Mouse (Mus musculus) hematopoietic stem cell, adult 5-6 weeks (primary cell): ENCODE data around the gene Wwp2. TPM values are rescaled to one million over a fixed set of nuclear protein-coding genes. Genes with fewer than 3 reads are reported as not detected.
A peak's percentile ranks its signal among the peaks of the same experiment; 100 is the strongest.

ENCODE experiments used
- ATAC-seq, 2 experiments: fragments of 125-278 bp in 1 of 2; replicated peaks in 1 of 2; 2 replicates each; pipeline ENCODE4 v1.8.0; 2016 to 2017; ENCODE audit warnings: inconsistent platforms in 2 of 2, mild to moderate bottlenecking in 2 of 2, moderate number of reproducible peaks in 2 of 2, low read depth in 1 of 2, moderate TSS enrichment in 1 of 2; ENCODE audit not compliant: low FRiP score in 2 of 2, poor library complexity in 2 of 2, severe bottlenecking in 2 of 2, insufficient read depth in 1 of 2, low TSS enrichment in 1 of 2
- total RNA-seq: library from RNA; stranded (forward); fragments of 172-1452, 232-1000 nt; gene quantifications from 2 replicates; pipeline ENCODE4 v1.2.3, GENCODE M21; 2017

The Wwp2 gene
- total RNA-seq, result 62.0 and 62.7 TPM in 2 replicates

DNA sequence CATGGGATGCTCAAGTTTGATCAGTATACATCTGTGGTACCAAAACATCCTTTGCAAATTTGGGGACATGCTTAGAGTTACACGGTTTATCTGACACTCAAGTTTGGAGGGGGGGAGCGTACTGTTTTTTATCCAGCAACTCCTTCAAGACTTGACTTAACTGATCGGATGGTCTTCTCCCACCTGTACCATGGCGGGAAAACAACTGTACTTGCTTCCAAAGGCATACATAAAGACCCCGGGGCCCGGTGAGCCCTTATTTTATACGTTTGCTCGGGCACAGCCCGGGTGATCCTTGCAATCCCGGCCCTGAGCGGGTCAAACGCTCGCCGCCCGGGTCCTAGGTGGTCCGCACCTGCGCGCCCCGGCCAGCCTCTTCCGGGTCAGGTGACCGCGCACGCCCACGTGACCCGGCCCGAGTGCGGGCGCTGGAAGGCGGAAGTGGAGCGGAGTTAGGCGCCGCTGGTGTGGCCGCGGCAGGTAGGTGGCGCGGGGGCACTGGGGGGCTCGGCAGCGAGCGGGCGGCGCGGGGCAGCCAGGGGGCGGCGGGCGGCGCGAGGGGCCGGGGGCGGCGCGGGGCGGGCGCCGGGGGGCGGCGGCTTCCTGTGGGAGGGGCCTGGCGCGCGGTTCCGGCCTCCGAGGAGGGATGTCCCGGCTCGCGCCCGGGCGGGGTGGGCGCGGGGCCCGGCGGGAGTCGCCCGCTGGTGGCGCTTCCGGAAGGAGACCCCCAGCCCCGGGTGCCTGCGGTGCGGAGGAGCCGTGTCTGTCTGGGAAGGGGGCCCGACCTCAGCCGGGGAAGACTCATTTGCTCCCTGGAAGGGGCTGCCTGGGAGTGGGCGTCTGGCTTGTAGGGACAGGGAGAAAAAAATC, at the start of gene Wwp2:
Gene Wwp2 (plus strand): TSS at position 404 of the 870 bp plus-strand sequence.
- ATAC-seq, result peak; percentile 60 to 80

DNA sequence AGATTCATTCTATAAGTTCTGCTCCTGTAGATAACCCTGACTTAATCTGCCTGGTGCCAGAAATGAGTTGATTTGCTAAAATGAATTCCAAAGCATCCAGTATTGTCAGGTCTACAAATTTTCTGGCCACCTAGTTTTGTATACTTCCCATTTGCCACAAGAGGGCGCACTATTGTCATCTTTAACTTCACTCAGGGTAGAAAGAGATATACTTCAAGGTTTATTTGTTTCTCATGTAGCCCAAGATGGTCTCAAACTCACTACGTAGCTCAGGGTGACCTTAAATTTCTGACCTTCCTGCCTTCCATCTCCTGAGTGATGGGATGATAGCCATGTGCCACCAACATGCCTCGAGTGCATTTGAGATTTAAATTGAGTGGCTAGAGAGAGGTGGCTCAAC, 49.5 kb upstream of the Wwp2 start:
- ATAC-seq, result peak; percentile 52 to 56; a peak in 1 of 4 replicates

DNA sequence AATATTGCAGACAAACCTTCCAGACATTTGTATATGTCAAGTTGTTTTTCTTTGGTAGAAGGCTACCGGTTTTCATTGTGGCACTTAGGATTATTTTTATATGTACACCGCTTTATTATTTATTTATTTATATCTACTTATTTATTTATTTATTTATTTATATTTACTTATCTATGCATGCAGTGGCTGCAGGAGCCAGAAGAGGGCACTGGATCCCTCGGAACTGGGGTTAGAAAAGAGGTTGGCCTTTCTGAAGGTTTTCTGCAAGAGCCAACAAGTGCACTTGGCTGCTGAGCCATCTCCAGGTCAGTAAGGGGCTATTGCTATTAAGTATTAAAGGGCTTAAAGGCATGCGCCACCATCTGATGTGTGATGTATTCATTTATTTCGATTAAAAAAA, 48.3 kb upstream of the Wwp2 start:
- ATAC-seq, result no peak

DNA sequence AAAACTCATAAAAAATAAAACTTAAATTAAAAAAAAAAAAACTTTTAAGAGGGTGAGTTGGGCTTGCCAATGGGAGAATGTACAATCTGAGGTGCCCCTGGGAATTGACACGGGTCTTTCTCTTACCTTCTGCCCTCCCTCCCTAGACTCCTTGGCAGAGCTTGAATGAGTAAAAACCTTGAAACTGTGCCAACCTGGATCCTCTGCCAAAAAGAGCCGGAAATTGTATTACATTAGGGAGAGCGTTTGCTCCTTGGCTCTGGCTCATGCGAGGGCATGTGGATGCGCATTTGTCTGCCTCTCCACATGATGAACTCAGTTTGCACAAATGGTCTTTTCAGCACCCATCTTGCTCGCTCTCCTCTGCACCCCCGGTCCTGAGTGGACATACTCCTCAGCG, 46.6 kb upstream of the Wwp2 start:
- ATAC-seq, result no peak

DNA sequence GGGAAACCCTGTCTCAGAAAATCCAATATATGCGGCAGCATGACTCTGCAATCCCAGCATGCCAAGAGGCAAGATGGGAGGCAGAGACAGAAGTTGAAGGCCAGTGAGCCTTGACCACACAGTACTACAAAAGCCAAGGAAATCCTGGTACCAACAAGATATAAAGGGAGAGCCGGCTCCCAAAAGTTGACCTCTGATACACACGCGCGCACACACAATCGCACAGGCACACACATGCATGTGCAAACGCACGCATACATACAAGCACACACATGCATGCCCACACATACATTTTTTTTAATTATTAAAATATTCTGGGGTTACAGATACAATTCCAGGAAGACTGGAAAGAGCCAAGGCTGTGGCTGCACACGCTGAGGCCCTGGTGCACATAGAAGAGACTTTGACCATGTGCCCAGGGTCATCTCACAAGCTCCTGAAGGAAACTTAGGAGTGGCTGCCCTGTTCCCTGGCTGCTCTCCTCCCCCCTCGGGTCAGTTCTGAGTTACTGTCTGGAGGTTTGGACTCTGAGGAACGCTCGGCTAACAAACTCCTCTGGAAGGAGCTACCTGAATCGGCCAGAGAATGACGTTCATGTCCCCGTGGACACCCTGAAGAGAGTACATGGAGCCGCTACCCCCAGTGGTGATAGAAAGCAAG, 45.6 kb upstream of the Wwp2 start:
- ATAC-seq, result no peak

DNA sequence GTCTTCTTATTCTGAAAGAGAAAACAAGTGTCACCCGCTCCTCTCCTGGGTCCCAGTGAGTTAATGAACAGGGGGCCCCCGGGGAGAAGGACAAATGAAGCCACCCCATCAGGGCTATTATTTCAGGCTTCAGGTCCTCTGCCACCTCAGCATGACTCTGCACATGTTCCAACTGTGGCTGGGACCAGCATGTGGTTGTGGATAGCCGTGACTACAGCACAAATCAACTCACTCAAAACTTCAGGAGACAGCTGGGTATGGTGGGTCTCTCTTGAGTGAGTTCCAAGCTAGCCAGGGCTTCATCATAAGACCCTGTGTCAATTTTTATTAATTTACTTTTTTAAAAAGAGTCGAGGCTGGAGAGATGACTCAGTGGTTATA, 45.0 kb upstream of the Wwp2 start:
- no peak for ATAC-seq

DNA sequence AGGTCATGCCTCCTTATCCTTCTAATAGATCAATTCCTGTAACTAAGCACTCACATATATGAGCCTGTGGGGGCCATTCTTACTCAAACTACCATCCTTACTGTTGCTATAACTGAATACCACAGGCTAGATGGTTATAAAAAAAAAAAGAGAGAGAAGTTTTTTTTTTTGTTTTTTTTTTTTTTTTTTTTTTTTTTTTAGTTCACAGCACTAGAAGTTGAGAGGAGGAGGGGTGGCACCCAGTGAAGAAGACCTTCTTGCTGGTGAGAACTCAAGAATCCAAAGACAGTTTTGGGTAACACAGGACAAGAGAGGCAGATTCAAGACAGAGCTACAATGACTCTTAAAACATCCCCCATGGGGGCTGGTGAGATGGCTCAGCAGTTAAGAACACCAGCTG, 40.8 kb upstream of the Wwp2 start:
- ATAC-seq, result no peak

DNA sequence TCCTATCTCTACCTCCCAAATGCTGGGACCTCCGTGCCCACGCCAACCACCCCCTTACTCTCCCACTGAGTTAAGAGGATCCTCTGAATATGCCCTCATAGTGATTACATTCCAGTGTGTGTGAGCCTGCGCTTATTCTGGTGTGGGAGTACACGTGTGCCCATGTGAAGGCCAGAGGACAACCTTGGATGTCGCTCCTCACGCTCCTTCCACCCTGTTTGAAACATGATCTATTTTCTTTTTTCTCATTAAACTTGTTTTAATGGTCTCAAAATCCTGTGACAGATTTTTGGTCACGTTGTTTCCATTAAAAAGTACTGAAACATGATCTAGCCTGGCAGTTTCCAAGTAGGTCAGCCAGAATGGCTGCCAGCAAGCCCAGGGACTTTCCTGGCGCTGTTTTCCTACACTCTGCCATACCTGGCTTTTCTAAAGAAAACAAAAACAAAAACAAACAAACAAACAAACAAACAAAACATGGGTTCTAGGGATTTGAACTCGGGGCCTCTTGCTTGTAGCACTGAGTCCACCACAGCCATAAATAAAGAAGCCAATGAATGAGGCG, 40.0 kb upstream of the Wwp2 start:
- ATAC-seq, result no peak

DNA sequence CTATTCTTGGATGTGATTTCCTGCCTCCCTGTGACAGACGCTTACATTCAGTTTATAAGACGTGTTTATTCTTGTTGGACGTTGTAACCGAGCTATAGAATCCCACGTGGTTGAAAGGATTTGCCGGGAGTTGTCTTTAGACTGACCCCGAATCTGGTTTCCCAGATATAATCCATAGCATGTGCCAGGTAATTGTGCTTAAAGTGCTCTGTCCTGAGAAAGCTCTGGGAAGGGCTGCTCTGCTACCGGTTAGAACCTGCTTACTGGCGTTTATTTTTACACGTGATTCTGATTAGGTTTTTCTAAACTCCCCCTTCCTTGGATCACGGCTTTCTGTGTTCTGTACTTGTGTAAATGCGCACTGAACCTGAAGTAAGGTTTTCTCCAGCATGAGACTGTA, 38.5 kb upstream of the Wwp2 start:
- ATAC-seq, result no peak

DNA sequence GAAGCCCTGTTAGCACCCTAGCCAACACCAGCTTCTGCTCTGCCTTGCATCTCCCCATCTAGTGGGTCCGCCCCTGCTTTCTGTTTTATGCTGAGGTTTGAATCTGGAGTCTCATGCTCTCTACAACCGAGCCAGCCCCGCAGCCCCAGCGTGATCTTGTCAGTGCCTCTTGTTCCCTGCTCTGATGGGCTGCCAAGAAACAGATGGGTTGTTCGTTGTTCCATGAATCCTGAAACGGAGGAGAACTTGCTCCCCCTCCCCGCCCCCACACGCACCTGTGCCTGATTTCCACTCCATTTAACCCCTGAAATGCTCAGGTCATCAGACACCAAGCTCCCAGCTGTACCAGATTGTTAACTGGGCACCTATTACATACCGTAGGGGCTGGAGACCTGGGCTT, 36.7 kb upstream of the Wwp2 start:
- ATAC-seq, result no peak

DNA sequence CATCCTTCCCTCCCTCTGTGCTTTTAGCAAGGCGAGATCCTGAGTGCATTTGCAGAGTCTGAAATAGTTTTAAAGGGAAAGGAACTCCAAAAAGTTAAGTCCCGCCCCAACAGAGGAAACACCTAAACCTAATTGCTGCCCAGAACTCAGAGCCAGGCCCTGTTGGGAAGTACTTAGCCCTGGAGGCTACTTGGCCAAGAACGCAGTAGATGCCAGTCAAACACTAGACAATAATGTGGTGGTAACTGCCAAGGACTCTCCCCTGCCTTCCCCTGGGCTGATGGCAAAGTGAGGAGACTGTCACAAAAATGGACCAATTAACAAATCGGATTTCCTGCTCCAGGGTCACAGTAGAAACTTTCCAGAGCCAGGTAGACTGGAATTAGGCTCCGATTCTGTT, 34.3 kb upstream of the Wwp2 start:
- no peak for ATAC-seq

DNA sequence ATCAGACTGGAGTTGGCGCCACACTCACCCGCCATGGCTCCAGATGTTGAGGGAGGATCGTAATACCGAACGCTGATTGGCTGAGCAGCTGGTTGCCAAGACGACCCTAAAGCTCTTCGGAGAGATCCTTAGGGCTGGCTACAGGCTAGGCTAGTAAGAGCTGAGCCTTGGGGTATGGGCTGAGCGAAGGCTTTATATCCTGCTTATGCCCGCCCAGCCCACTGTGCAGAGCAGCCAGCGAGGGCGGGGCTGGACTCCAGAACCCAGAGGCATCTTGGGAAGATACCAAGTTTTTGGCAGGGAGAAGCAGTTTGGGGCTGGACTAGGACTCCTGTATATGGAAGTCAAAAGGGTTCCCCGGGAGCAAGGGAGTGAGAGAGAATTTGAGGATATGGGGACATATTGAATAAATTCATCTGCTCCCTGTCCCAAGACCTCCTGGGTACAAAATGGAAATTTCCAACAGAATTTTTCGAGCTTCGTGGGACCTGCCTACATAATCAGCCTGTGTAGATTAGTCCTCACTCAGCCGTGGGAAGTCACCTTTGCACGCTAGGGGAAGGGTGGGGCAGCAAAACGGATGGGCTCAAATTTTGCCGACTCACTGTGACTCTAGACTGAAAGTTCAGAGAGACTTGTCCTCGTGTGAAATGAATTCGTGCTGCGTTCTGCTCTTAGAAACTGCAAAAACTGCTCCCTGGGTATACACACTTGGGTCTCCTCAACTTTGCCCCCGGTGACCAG, 33.0 kb upstream of the Wwp2 start, which contains the start of gene Nqo1:
Gene Nqo1 (minus strand): TSS at position 169 of the 744 bp plus-strand sequence.
- ATAC-seq, result peak; percentile 94

DNA sequence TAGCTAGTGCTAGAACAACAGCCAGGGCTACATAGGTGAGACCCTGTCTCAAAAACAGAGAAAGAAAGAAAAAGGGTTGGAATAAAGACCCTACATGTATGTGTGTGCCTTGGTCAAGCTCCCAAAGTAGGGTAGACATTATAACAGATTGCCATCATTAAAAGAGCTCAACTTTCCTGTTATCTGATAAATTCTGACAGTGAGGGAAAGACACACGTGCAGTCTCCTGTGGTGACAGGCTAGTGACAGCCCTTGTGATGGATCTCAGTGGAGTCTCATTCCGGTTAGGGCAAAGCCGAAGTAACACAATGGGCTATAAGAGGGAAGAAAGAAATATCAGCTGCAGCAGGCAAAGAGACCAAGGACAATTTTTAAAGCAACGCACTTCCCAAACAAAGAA, 32.1 kb upstream of the Wwp2 start:
- ATAC-seq, result no peak

DNA sequence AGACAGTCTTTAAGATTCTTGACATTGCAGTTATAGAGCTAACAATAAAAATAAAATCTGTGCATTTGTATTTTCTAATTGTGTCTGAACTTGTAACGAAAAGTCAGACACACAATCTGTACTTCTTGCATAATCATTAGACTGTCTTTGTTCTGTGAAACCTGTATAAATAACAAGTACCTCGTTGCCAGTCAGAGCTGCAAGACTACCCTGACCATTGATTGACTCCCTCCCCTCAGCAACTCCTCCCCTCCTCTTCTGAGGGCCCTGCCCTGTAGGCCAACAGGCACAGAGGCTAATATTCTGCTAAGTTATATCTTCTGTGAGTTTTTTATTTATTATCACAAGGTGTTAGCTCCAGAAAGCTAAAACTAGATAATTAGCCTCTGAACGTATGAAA, 30.2 kb upstream of the Wwp2 start:
- ATAC-seq, result no peak

DNA sequence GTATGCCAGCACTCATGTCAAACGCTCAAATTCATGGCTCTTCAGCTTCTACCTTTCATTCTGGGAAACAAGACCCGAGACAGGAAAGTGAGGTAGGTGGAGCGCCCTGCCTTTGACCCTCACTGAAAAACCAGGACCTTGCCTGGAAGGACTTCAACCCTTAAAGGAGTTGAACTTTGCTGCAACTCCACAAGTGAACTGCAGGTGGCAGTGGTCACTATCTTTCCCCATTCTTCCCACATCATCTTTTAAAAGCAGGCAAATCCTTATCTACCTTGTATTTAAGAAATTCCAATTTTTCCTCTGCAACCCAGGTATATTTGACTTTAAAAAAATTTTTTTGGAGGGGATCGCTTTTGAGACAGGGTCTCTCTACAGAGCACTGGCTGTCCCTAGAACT, 24.8 kb upstream of the Wwp2 start:
- peak in 1 of 2 experiments; percentile 58; a peak in 1 of 4 replicates for ATAC-seq

DNA sequence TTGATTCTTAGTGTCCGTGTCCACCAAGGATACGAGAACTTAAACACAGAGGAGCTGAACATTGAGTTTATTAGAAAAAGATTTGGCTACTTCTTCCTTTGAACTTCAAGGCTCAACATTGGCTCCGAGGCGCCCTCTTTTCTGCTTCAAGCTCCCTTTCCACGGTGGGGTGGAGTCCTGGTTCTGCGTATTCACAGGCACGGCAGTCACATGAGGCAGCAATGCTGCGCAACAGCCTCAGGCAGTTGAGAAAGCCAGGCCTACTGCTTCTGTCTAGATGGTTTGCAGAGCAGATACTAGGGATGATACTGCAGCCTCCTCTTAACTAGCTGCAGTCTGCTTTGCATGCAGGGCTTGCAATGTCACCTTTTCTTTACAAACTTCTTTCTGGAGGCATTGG, 23.6 kb upstream of the Wwp2 start:
- no peak for ATAC-seq

DNA sequence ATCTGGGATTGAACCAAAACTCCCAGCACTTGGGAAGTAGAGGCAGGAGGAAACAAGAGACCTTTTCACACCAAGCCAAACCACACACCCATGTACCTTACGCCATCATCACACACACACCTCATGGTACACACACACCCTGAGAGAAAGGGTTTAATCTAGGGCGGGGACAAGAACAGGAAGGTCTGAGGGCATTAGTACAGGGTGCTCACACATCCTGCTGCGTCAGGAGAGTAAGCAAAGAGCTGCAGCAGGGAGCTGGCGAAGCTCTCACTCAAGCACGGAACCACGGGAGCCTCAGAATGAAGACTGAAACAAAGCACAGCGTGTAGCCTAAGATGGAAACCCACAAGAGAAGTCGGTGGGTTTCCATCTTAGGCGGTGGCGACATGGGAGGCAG, 22.3 kb upstream of the Wwp2 start:
- ATAC-seq, result no peak

DNA sequence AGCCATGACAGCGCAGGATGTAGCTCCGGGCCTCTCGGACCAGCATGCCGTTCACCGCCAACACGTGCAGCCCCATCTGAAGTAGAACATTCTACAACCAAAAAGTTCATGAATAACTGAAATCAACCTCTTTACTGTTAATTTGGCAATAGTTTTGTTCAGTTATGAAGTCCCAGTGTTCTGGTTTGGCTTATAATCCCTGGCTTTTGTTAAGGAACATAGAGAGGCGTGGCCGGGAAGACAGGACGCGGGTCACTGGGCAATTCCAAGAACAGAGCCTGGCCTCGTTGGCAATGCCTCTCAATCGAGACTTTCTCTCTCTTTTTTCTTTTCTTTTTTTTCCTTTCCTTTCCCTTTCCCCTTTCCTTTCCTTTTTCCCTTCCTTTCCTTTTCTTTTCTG, 19.2 kb upstream of the Wwp2 start:
- no peak for ATAC-seq
